Mouse (Mus musculus) limb, embryonic 15.5 days (tissue): Measurements from ENCODE around the gene P2ry1. TPM values are rescaled to one million over a fixed set of nuclear protein-coding genes. Genes with fewer than 3 reads are reported as not detected.

Source experiments
- ATAC-seq: fragments of 200-750 bp; cut with Nextera tagmentation; 2 replicates; pipeline ENCODE4 v1.8.0; 2017; ENCODE audit warnings: low read depth, moderate TSS enrichment; ENCODE audit not compliant: insufficient number of reproducible peaks, low FRiP score, low TSS enrichment
- H3K27ac ChIP-seq: fragments of 300-500 bp; sonication (generic); 2 replicates; pipeline ENCODE4 v1.5.1; 2015; ENCODE audit warnings: moderate library complexity, mild to moderate bottlenecking, inconsistent platforms
- H3K27me3 ChIP-seq: fragments of 300-500 bp; sonication (generic); 2 replicates; pipeline ENCODE4 v1.6.1; 2015; ENCODE audit warnings: inconsistent platforms
- H3K36me3 ChIP-seq: fragments of 300-500 bp; sonication (generic); 2 replicates; pipeline ENCODE4 v1.6.1; 2015; ENCODE audit warnings: inconsistent platforms
- H3K4me1 ChIP-seq: fragments of 300-500 bp; sonication (generic); 2 replicates; pipeline ENCODE4 v1.6.1; 2015; ENCODE audit warnings: inconsistent platforms
- H3K4me2 ChIP-seq: fragments of 300-500 bp; sonication (generic); 2 replicates; pipeline ENCODE4 v1.6.1; 2015; ENCODE audit warnings: mild to moderate bottlenecking, inconsistent platforms
- H3K4me3 ChIP-seq: fragments of 300-500 bp; sonication (generic); 2 replicates; pipeline ENCODE4 v1.5.1; 2015; ENCODE audit warnings: mild to moderate bottlenecking, inconsistent platforms
- H3K9ac ChIP-seq: fragments of 300-500 bp; sonication (generic); 2 replicates; pipeline ENCODE4 v1.6.1; 2015; ENCODE audit warnings: inconsistent platforms
- H3K9me3 ChIP-seq: fragments of 300-500 bp; sonication (generic); 2 replicates; pipeline ENCODE4 v1.6.1; 2016; ENCODE audit warnings: inconsistent platforms
- WGBS: fragments of 180-500 bp; shearing (Covaris S2); methylation state at CpG from one replicate; pipeline ENCODE4 v1.1.7; 2015; 5-methylcytosine and 5-hydroxymethylcytosine counted together
- polyA plus RNA-seq: library from polyadenylated mRNA; unstranded; fragments of >200 nt; fragmentation: Nextera tagmentation; extraction: Ambion mirVana; gene quantifications from 2 replicates; pipeline ENCODE4 v1.2.1, GENCODE M21; 2015

Gene P2ry1
- 4.0 and 4.7 TPM in 2 replicates for polyA plus RNA-seq

- Histone ChIP-seq H3K4me1 (peaks cover 12% of the 10 kb centered on the region; the same call in 1 of the 2 replicates), H3K36me3 (no peaks in the 10 kb centered on the region), H3K4me2 (peak within 1 kb of the TSS; percentile 93), H3K9me3 (no peaks in the 10 kb centered on the region), H3K27me3 (peaks cover 30% of the 10 kb centered on the region), H3K9ac (peak within 1 kb of the TSS; percentile 44), H3K27ac (no peak within 1 kb of the TSS), H3K4me3 (peak within 1 kb of the TSS; percentile 52)
- peak; percentile 89 for ATAC-seq
- WGBS, result under 1% methylated on average over 90 of the region's 90 CpGs
These were observed at the start of gene P2ry1 for GRCm38 (mm10) chr3:61002587-61003501. P2ry1 (plus strand) TSS chr3:61002795.

- no peak for ATAC-seq
- 62% methylated on average over 5 of the region's 5 CpGs for WGBS
- no peak overlapping the region for H3K27ac ChIP-seq
- H3K27me3 ChIP-seq, result no peaks in the 10 kb centered on the region
- no peaks in the 10 kb centered on the region for H3K9me3 ChIP-seq
- no peaks in the 10 kb centered on the region for H3K4me1 ChIP-seq
- no peak overlapping the region for H3K4me3 ChIP-seq
- no peak overlapping the region for H3K9ac ChIP-seq
- no peaks in the 10 kb centered on the region for H3K36me3 ChIP-seq
- no peak overlapping the region for H3K4me2 ChIP-seq
These were observed 49.3 kb upstream of the P2ry1 start for GRCm38 (mm10) chr3:60953199-60953736.

DNA sequence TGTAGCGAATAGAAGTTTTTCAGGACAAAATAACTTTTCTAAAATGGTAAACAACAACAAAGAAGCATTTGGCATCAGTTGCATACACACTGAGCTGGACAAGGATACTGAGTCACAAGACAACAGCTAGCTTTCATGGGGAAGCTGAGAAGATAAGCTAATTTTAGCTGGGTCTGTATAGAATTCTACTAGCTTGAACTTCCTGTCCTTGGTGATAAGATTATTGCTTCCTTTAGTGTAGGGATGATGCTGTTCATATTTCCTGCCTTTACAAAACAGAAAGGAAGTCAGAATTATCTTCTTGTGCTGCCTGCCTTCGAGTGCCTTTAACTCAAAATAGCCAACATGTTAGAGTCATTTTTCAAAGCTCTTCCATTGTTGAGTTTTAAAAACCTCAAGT is 48.5 kb upstream of the P2ry1 start:
- WGBS, result 67% methylated on average over 2 of the region's 2 CpGs
- no peaks in the 10 kb centered on the region for H3K4me1 ChIP-seq
- H3K9me3 ChIP-seq, result no peaks in the 10 kb centered on the region
- no peak overlapping the region for H3K27ac ChIP-seq
- H3K4me3 ChIP-seq, result no peak overlapping the region
- no peaks in the 10 kb centered on the region for H3K27me3 ChIP-seq
- no peak overlapping the region for H3K9ac ChIP-seq
- H3K36me3 ChIP-seq, result no peaks in the 10 kb centered on the region
- ATAC-seq, result no peak
- no peak overlapping the region for H3K4me2 ChIP-seq

GRCm38 (mm10) chr3:60958769-60959168 is 43.8 kb upstream of the P2ry1 start:
- Histone ChIP-seq H3K27ac (no peak overlapping the region), H3K4me2 (no peak overlapping the region), H3K9ac (no peak overlapping the region), H3K4me1 (no peaks in the 10 kb centered on the region), H3K9me3 (no peaks in the 10 kb centered on the region), H3K27me3 (no peaks in the 10 kb centered on the region), H3K36me3 (no peaks in the 10 kb centered on the region), H3K4me3 (no peak overlapping the region)
- WGBS, result 76% methylated on average over 2 of the region's 2 CpGs
- no peak for ATAC-seq

DNA sequence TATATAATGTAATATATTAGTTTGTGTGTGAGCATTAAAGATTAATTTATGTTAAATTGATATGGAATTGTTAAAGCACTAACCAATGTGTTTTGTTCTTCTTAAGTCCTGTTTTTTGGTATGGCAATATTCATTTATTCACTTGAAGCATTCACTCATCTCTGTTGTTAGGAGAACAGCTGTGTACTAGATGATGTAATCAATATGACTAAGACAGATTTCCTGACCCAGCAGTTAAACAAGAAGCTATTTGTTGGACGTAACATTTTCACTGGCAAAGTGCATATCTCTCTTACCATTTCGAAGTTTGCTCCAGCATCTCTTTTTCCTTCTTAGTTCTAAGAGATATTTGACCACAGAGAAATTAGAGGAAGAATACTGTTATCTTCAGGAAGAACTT is 37.5 kb upstream of the P2ry1 start:
- Histone ChIP-seq H3K9me3 (no peaks in the 10 kb centered on the region), H3K36me3 (no peaks in the 10 kb centered on the region), H3K4me1 (no peaks in the 10 kb centered on the region), H3K27ac (no peak overlapping the region), H3K4me2 (no peak overlapping the region), H3K27me3 (no peaks in the 10 kb centered on the region), H3K4me3 (no peak overlapping the region), H3K9ac (no peak overlapping the region)
- 70% methylated on average over 2 of the region's 2 CpGs for WGBS
- ATAC-seq, result no peak

DNA sequence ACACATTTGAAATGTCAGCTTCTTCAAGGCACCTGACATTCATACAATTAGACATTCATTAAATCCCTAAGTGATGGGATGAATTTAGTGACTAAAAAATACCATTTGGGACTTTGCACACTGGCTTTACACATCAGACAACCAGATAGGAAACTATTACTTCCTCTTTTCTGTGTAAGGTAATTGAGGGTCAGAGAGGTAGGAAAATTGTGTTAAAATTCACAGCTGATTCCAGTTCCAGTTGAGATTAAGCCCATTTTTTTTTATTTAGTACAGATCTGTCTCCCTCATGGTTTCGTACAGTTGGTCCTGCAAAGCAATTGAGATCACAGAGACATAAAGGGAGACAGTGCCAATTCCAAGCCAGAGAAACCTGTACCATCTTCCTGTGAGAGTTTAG is 27.7 kb upstream of the P2ry1 start:
- Histone ChIP-seq H3K4me1 (no peaks in the 10 kb centered on the region), H3K27me3 (no peaks in the 10 kb centered on the region), H3K9me3 (no peaks in the 10 kb centered on the region), H3K36me3 (no peaks in the 10 kb centered on the region), H3K9ac (no peak overlapping the region), H3K4me3 (no peak overlapping the region), H3K27ac (no peak overlapping the region), H3K4me2 (no peak overlapping the region)
- ATAC-seq, result no peak
- WGBS, result 72% methylated on average over 1 of the region's 1 CpGs

DNA sequence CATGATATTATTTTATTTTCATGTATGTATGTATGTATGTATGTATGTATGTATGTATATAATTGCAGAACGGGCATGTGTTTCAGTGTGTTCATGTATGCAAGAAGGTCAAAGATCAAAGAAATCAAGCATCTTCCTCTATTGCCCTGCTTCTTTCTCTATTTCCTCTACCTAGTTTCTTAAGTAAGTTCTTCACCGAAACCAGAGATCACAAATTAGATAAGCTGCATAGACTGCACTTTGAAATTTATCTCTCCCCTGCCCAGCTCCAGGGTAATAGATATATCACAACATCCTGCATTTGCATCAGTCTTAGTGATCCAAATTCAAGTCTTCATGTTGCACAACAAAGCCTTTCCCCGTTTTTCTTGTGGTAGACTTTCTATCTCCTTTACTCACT is 20.5 kb upstream of the P2ry1 start:
- H3K27ac ChIP-seq, result no peak overlapping the region
- H3K4me3 ChIP-seq, result no peak overlapping the region
- H3K9me3 ChIP-seq, result no peaks in the 10 kb centered on the region
- H3K4me2 ChIP-seq, result no peak overlapping the region
- no peaks in the 10 kb centered on the region for H3K36me3 ChIP-seq
- no peaks in the 10 kb centered on the region for H3K27me3 ChIP-seq
- ATAC-seq, result no peak
- H3K4me1 ChIP-seq, result no peaks in the 10 kb centered on the region
- H3K9ac ChIP-seq, result no peak overlapping the region
- WGBS, result 76% methylated on average over 3 of the region's 3 CpGs

DNA sequence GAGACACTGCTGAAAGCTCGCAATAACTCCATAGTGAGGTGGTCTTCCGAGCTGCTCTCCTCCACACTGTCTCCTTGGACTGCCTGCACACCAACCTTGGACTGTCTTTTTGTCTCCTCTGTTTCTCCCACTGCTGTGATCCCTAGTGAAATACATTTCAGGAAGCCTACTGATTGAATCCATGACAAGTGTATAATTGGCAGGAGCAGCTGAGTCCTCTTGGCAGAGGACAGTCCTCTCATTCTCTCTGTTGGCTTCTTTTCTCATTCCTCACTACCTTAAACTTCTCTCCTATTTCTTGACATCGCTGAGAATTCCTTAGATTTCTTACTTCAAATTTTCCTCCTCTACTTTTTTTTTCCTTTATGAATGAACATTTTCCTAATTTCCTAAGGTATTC is 4.5 kb upstream of the P2ry1 start:
- Histone ChIP-seq H3K4me1 (peaks cover 7% of the 10 kb centered on the region; the same call in 1 of the 2 replicates), H3K4me3 (no peak overlapping the region), H3K9me3 (no peaks in the 10 kb centered on the region), H3K27ac (no peak overlapping the region), H3K27me3 (peaks cover 17% of the 10 kb centered on the region), H3K4me2 (no peak overlapping the region), H3K9ac (no peak overlapping the region), H3K36me3 (no peaks in the 10 kb centered on the region)
- no peak for ATAC-seq
- WGBS, result 77% methylated on average over 3 of the region's 3 CpGs

- Histone ChIP-seq H3K4me1 (peaks cover 12% of the 10 kb centered on the region; the same call in 1 of the 2 replicates), H3K4me3 (no peak overlapping the region), H3K4me2 (no peak overlapping the region), H3K27ac (no peak overlapping the region), H3K36me3 (no peaks in the 10 kb centered on the region), H3K27me3 (peaks cover 30% of the 10 kb centered on the region), H3K9me3 (no peaks in the 10 kb centered on the region), H3K9ac (no peak overlapping the region)
- ATAC-seq, result no peak
These were observed 2.9 kb upstream of the P2ry1 start for GRCm38 (mm10) chr3:60999715-61000114.

DNA sequence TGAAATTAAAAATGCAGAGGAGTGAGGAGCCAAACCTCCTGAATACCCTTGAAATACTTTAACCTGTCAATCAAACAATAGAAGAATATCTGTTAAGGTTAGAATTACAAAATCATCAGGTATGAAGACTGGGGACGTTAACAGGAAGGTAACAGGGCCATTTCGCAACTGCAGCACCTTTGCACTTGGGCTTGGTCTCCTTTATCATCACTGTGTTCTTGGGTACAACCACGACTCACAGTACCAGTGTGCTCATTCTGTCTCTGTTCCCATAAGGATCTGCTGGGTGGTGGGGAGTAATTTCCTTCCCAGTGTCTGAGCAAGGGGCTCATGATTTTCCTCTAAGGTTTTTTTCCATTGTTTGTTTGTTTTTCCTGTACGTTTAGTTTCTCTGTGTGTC is 1.8 kb upstream of the P2ry1 start:
- 65% methylated on average over 4 of the region's 4 CpGs for WGBS
- ATAC-seq, result no peak
- no peak overlapping the region for H3K4me3 ChIP-seq

GRCm38 (mm10) chr3:61001852-61002586 is 576 bp upstream of the P2ry1 start:
- no peak for ATAC-seq
- H3K4me2 ChIP-seq, result peak overlapping the region; percentile 93
- H3K9ac ChIP-seq, result peak overlapping the region; percentile 44; the same call in 1 of the 2 replicates
- no peaks in the 10 kb centered on the region for H3K36me3 ChIP-seq
- H3K9me3 ChIP-seq, result no peaks in the 10 kb centered on the region
- H3K27me3 ChIP-seq, result peaks cover 30% of the 10 kb centered on the region
- H3K27ac ChIP-seq, result no peak overlapping the region
- peaks cover 12% of the 10 kb centered on the region; the same call in 1 of the 2 replicates for H3K4me1 ChIP-seq
- WGBS, result 3% methylated on average over 20 of the region's 20 CpGs
- H3K4me3 ChIP-seq, result peak overlapping the region; percentile 52

More for the DNA sequence above, 1.8 kb upstream of the P2ry1 start:
- Histone ChIP-seq H3K27me3 (peaks cover 30% of the 10 kb centered on the region), H3K9ac (no peak overlapping the region), H3K36me3 (no peaks in the 10 kb centered on the region), H3K4me1 (peaks cover 12% of the 10 kb centered on the region; the same call in 1 of the 2 replicates), H3K9me3 (no peaks in the 10 kb centered on the region), H3K4me2 (no peak overlapping the region), H3K27ac (no peak overlapping the region)

DNA sequence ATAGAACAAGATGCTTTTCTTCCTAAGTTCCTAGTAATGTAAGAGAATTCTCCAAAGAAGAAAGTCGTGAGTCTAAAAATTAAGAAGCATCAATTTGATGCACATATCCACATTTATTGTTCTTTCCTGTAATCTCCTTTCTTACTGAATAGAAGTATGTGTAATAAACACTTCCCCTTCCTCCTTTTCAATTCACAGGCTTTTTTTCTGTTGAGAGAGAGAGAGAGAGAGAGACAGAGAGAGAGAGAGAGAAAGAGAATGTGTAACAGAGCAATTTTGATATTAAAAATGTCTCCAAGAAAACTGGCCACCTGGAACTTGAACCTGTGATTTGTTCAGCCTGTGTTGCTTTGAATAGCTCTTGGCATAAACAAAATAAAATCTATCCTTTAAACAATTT is 2.0 kb downstream of the P2ry1 start:
- H3K4me2 ChIP-seq, result no peak overlapping the region
- H3K9ac ChIP-seq, result no peak overlapping the region
- no peaks in the 10 kb centered on the region for H3K9me3 ChIP-seq
- peaks cover 30% of the 10 kb centered on the region for H3K27me3 ChIP-seq
- peaks cover 12% of the 10 kb centered on the region; the same call in 1 of the 2 replicates for H3K4me1 ChIP-seq
- H3K4me3 ChIP-seq, result no peak overlapping the region
- no peak for ATAC-seq
- 70% methylated on average over 1 of the region's 1 CpGs for WGBS
- H3K27ac ChIP-seq, result no peak overlapping the region
- no peaks in the 10 kb centered on the region for H3K36me3 ChIP-seq
